Mouse (Mus musculus) midbrain, postnatal 0 days (tissue): ENCODE results near the gene Ss18l1. TPM values are rescaled to one million over a fixed set of nuclear protein-coding genes. Genes with fewer than 3 reads are reported as not detected.

Source experiments
- ATAC-seq: fragments of 200-750 bp; cut with Nextera tagmentation; 2 replicates; pipeline ENCODE4 v1.8.0; 2017; ENCODE audit warnings: moderate number of reproducible peaks, mild to moderate bottlenecking, moderate TSS enrichment, moderate library complexity; ENCODE audit not compliant: low FRiP score
- DNase-seq: peaks from one replicate; pipeline ENCODE4 v3.0.0-alpha.2; 2015; ENCODE audit warnings: low spot score
- H3K27ac ChIP-seq: fragments of 300-500 bp; sonication (generic); 2 replicates; pipeline ENCODE4 v1.5.1; 2014; ENCODE audit warnings: low read depth, mild to moderate bottlenecking, low read length, mixed read lengths
- H3K27me3 ChIP-seq: fragments of 300-500 bp; sonication (generic); 2 replicates; pipeline ENCODE4 v1.6.1; 2014; ENCODE audit warnings: low read length, control low read depth, mixed read lengths; ENCODE audit not compliant: insufficient read depth
- H3K36me3 ChIP-seq: fragments of 300-500 bp; sonication (generic); 2 replicates; pipeline ENCODE4 v1.6.1; 2014; ENCODE audit warnings: low read length, control low read depth, mixed read lengths; ENCODE audit not compliant: insufficient read depth
- H3K4me1 ChIP-seq: fragments of 300-500 bp; sonication (generic); 2 replicates; pipeline ENCODE4 v1.6.1; 2014; ENCODE audit warnings: mild to moderate bottlenecking, control low read depth, antibody characterized with exemption, low read length, mixed read lengths; ENCODE audit not compliant: insufficient read depth
- H3K4me2 ChIP-seq: fragments of 300-500 bp; sonication (generic); 2 replicates; pipeline ENCODE4 v1.6.1; 2014; ENCODE audit warnings: low read depth, mild to moderate bottlenecking, low read length, mixed read lengths; ENCODE audit not compliant: poor library complexity, severe bottlenecking
- H3K4me3 ChIP-seq: fragments of 300-500 bp; sonication (generic); 2 replicates; pipeline ENCODE4 v1.5.1; 2014; ENCODE audit warnings: low read depth, mild to moderate bottlenecking, low read length, moderate library complexity
- H3K9ac ChIP-seq: fragments of 300-500 bp; sonication (generic); replicated peaks from 2 replicates; pipeline ENCODE4 v1.6.1; 2014; ENCODE audit warnings: mild to moderate bottlenecking, low read length, moderate library complexity, mixed read lengths; ENCODE audit not compliant: poor library complexity, severe bottlenecking
- H3K9me3 ChIP-seq: fragments of 300-500 bp; sonication (generic); 2 replicates; pipeline ENCODE4 v1.6.1; 2016; ENCODE audit warnings: low read length, control low read depth
- CTCF ChIP-seq: IDR thresholded peaks from 2 replicates; pipeline ENCODE4 v1.5.1; 2016; ENCODE audit warnings: antibody characterized with exemption, mild to moderate bottlenecking
- WGBS: fragments of 180-500 bp; shearing (Covaris S2); extraction: QIAGEN DNeasy Blood & Tissue Kit; methylation state at CpG from one replicate; pipeline ENCODE4 v1.1.7; 2014; 5-methylcytosine and 5-hydroxymethylcytosine counted together
- polyA plus RNA-seq: library from polyadenylated mRNA; unstranded; fragments of >200 nt; fragmentation: Nextera tagmentation; extraction: Ambion mirVana; gene quantifications from 2 replicates; pipeline ENCODE4 v1.2.1, GENCODE M21; 2015
- total RNA-seq: library from RNA; depleted of rRNA; stranded (reverse); fragments of >200 nt; gene quantifications from 2 replicates; pipeline ENCODE4 v1.2.3, GENCODE M21; 2014

Ss18l1 gene
- total and polyA plus RNA-seq, 2 experiments from 2014 or later = 49.2 to 110 TPM

- 43% methylated on average over 5 of the region's 5 CpGs for WGBS
- Histone ChIP-seq H3K27me3 (peaks cover 12% of the 10 kb centered on the region), H3K27ac (no peak overlapping the region), H3K4me1 (no peaks in the 10 kb centered on the region), H3K36me3 (no peaks in the 10 kb centered on the region), H3K9ac (no peak overlapping the region), H3K9me3 (no peaks in the 10 kb centered on the region), H3K4me3 (no peak overlapping the region), H3K4me2 (no peak overlapping the region)
- ATAC-seq (no peak), DNase-seq (no peak)
- peak; percentile 26; the same call in 1 of the 2 replicates for TF ChIP-seq CTCF
Observed at GRCm38 (mm10) chr2:180098167-180098566, 55.9 kb downstream of the Ss18l1 start.

- H3K27ac ChIP-seq = no peak overlapping the region
- no peak overlapping the region for H3K9ac ChIP-seq
- no peak for TF ChIP-seq CTCF
- DNase-seq = no peak
- H3K27me3 ChIP-seq = peaks cover 12% of the 10 kb centered on the region
- ATAC-seq = no peak
- no peak overlapping the region for H3K4me3 ChIP-seq
- no peaks in the 10 kb centered on the region for H3K9me3 ChIP-seq
- 15% methylated on average over 15 of the region's 15 CpGs for WGBS
- H3K4me2 ChIP-seq = 0 out of 2 replicates have a peak overlapping the region, but pooled peaks have one; percentile 18
- no peaks in the 10 kb centered on the region for H3K4me1 ChIP-seq
- no peaks in the 10 kb centered on the region for H3K36me3 ChIP-seq
Observed at GRCm38 (mm10) chr2:180099529-180099928, 57.2 kb downstream of the Ss18l1 start.

GRCm38 (mm10) chr2:180103151-180103977 lies 61.1 kb downstream of the Ss18l1 start:
- Histone ChIP-seq H3K4me2 (peak overlapping the region; percentile 93), H3K9ac (peak overlapping the region; percentile 59), H3K4me1 (no peaks in the 10 kb centered on the region), H3K27ac (no peak overlapping the region), H3K36me3 (no peaks in the 10 kb centered on the region), H3K9me3 (no peaks in the 10 kb centered on the region), H3K27me3 (peaks cover 13% of the 10 kb centered on the region; the same call in 1 of the 2 replicates), H3K4me3 (peak overlapping the region; percentile 58)
- no peak for TF ChIP-seq CTCF
- ATAC-seq = peak; percentile 26; the same call in 1 of the 2 replicates
- peak; percentile 45 for DNase-seq
- WGBS = 1% methylated on average over 56 of the region's 57 CpGs

GRCm38 (mm10) chr2:180103978-180104658 lies 61.8 kb downstream of the Ss18l1 start, which contains the start of gene Hrh3:
Hrh3 (minus strand) TSS chr2:180104488.
- H3K4me3 ChIP-seq = peak within 1 kb of the TSS; percentile 58
- ATAC-seq (peak; percentile 55), DNase-seq (no peak)
- TF ChIP-seq CTCF = no peak
- no peaks in the 10 kb centered on the region for H3K4me1 ChIP-seq
- peak within 1 kb of the TSS; percentile 93 for H3K4me2 ChIP-seq
- peaks cover 13% of the 10 kb centered on the region; the same call in 1 of the 2 replicates for H3K27me3 ChIP-seq
- H3K27ac ChIP-seq = no peak within 1 kb of the TSS
- no peaks in the 10 kb centered on the region for H3K36me3 ChIP-seq
- H3K9me3 ChIP-seq = no peaks in the 10 kb centered on the region
- peak within 1 kb of the TSS; percentile 59 for H3K9ac ChIP-seq
- under 1% methylated on average over 50 of the region's 87 CpGs for WGBS

GRCm38 (mm10) chr2:180104659-180105377 lies 62.5 kb downstream of the Ss18l1 start:
- no peak for TF ChIP-seq CTCF
- DNase-seq = no peak
- Histone ChIP-seq H3K4me2 (peak overlapping the region; percentile 93), H3K9me3 (no peaks in the 10 kb centered on the region), H3K4me3 (peak overlapping the region; percentile 58), H3K9ac (peak overlapping the region; percentile 59), H3K36me3 (no peaks in the 10 kb centered on the region), H3K27me3 (peaks cover 13% of the 10 kb centered on the region; the same call in 1 of the 2 replicates), H3K27ac (no peak overlapping the region), H3K4me1 (no peaks in the 10 kb centered on the region)
- WGBS = 7% methylated on average over 24 of the region's 24 CpGs
- ATAC-seq = no peak
